In genomic region chr14:21822307-21822706, GRCm38 (mm10) we compare ENCODE assay signal across 9 mouse cellular contexts. TPM values are rescaled to one million over a fixed set of nuclear protein-coding genes. Genes with fewer than 3 reads are reported as not detected.
DNase-seq lines count a peak whose midpoint lies in the region; ATAC-seq and TF ChIP-seq lines count a peak whose summit lies in the region.
"Had no signal": no experiment of that assay in that cellular context is flagged by ENCODE, and none has a peak within 500 bp of the region (broad histone marks: within the 10 kb centered on the region; RNA-seq: fewer than 3 reads in every experiment).

No protein-coding gene starts in this region.

- H3K9ac ChIP-seq in heart, embryonic 16.5 days (ENCODE audit: low read length) = no peak overlapping the region
- H3K9ac ChIP-seq in limb, embryonic 13.5 days = no peak overlapping the region
- H3K9ac ChIP-seq in liver, postnatal 0 days (replicated peaks) = no peak overlapping the region
- H3K9ac ChIP-seq: neural tube, embryonic 15.5 days had no signal

- no peak overlapping the region for H3K4me2 ChIP-seq in heart, embryonic 16.5 days (ENCODE audit: low read depth, low read length)
- H3K4me2 ChIP-seq in limb, embryonic 13.5 days (replicated peaks) = no peak overlapping the region
- H3K4me2 ChIP-seq in liver, postnatal 0 days (ENCODE audit: low read depth, low read length) = no peak overlapping the region
- H3K4me2 ChIP-seq: neural tube, embryonic 15.5 days had no signal

- TF ChIP-seq POLR2A in cortical plate, adult 2 months (IDR thresholded peaks at IDR 0.05; ENCODE audit: extremely low read depth, insufficient read depth, low read length) = no peak

- H3K4me3 ChIP-seq in heart, embryonic 16.5 days (ENCODE audit: low read length) = no peak overlapping the region
- H3K4me3 ChIP-seq in limb, embryonic 13.5 days = no peak overlapping the region
- no peak overlapping the region for H3K4me3 ChIP-seq in limb, embryonic 10.5 days
- no peak overlapping the region for H3K4me3 ChIP-seq in cortical plate, adult 2 months (ENCODE audit: insufficient read depth, low read length)
- H3K4me3 ChIP-seq in liver, postnatal 0 days (ENCODE audit: low read depth, low read length) = no peak overlapping the region
- H3K4me3 ChIP-seq: neural tube, embryonic 15.5 days had no signal

- no peaks in the 10 kb centered on the region for H3K9me3 ChIP-seq in heart, embryonic 16.5 days (replicated peaks; ENCODE audit: control insufficient read depth, low read length)
- no peaks in the 10 kb centered on the region for H3K9me3 ChIP-seq in limb, embryonic 13.5 days
- H3K9me3 ChIP-seq in limb, embryonic 10.5 days (replicated peaks) = no peaks in the 10 kb centered on the region
- H3K9me3 ChIP-seq in liver, postnatal 0 days (ENCODE audit: low read length) = no peaks in the 10 kb centered on the region
- H3K9me3 ChIP-seq: neural tube, embryonic 15.5 days had no signal

- no peak for DNase-seq in heart, adult 9 months (ENCODE audit: low spot score in 2 of 2)
- no peak for DNase-seq in limb, embryonic 10.5 days (ENCODE audit: low spot score)
- DNase-seq in liver, postnatal 0 days = no peak
- DNase-seq in right cerebral cortex, postnatal 10 days (ENCODE audit: low spot score in 2 of 2) = no peak
- DNase-seq in adrenal gland, adult 18-20 months (ENCODE audit: low spot score in 2 of 2) = no peak

- H3K36me3 ChIP-seq in heart, embryonic 16.5 days (ENCODE audit: control insufficient read depth, insufficient read depth) = no peaks in the 10 kb centered on the region
- H3K36me3 ChIP-seq in limb, embryonic 13.5 days = no peaks in the 10 kb centered on the region
- no peaks in the 10 kb centered on the region for H3K36me3 ChIP-seq in limb, embryonic 10.5 days
- no peaks in the 10 kb centered on the region for H3K36me3 ChIP-seq in liver, postnatal 0 days (replicated peaks; ENCODE audit: insufficient read depth, low read length)
- H3K36me3 ChIP-seq: neural tube, embryonic 15.5 days had no signal

- ATAC-seq in heart, embryonic 16.5 days (replicated peaks; ENCODE audit: extremely low read depth, insufficient read depth, low FRiP score) = no peak
- no peak for ATAC-seq in limb, embryonic 13.5 days (ENCODE audit: low FRiP score, low read depth)
- no peak for ATAC-seq in liver, postnatal 0 days

- H3K27ac ChIP-seq in heart, embryonic 16.5 days (ENCODE audit: low read length) = peak overlapping the region; percentile 99
- H3K27ac ChIP-seq in limb, embryonic 13.5 days = 0 out of 2 replicates have a peak overlapping the region, but pooled peaks have one; percentile 29
- H3K27ac ChIP-seq in limb, embryonic 10.5 days = no peak overlapping the region
- 0 out of 2 replicates have a peak overlapping the region, but pooled peaks have one; percentile 30 for H3K27ac ChIP-seq in cortical plate, adult 2 months (ENCODE audit: insufficient read depth, low read length)
- peak overlapping the region; percentile 84 for H3K27ac ChIP-seq in liver, postnatal 0 days (ENCODE audit: low read depth)

- H3K27me3 ChIP-seq in heart, embryonic 16.5 days (ENCODE audit: control insufficient read depth, insufficient read depth, low read length) = no peaks in the 10 kb centered on the region
- H3K27me3 ChIP-seq in limb, embryonic 13.5 days = no peaks in the 10 kb centered on the region
- no peaks in the 10 kb centered on the region for H3K27me3 ChIP-seq in limb, embryonic 10.5 days (ENCODE audit: low read depth, poor library complexity, severe bottlenecking)
- no peaks in the 10 kb centered on the region for H3K27me3 ChIP-seq in liver, postnatal 0 days (ENCODE audit: insufficient read depth, low read length)
- H3K27me3 ChIP-seq: neural tube, embryonic 15.5 days had no signal

- no peak for TF ChIP-seq CTCF in cortical plate, adult 2 months (IDR thresholded peaks at IDR 0.05; ENCODE audit: extremely low read depth, insufficient read depth, low read length)
- no peak for TF ChIP-seq CTCF in liver, postnatal 0 days (IDR thresholded peaks at IDR 0.05; ENCODE audit: low read depth)

- no peak for TF ChIP-seq EP300 in liver, postnatal 0 days (IDR thresholded peaks at IDR 0.05; ENCODE audit: low read depth)

- peaks cover 45% of the 10 kb centered on the region for H3K4me1 ChIP-seq in heart, embryonic 16.5 days (ENCODE audit: control insufficient read depth, insufficient read depth, low read length)
- peaks cover 12% of the 10 kb centered on the region for H3K4me1 ChIP-seq in limb, embryonic 13.5 days
- peaks cover 7% of the 10 kb centered on the region; the same call in 1 of the 2 replicates for H3K4me1 ChIP-seq in limb, embryonic 10.5 days
- peaks cover 4% of the 10 kb centered on the region; the same call in 1 of the 2 replicates for H3K4me1 ChIP-seq in cortical plate, adult 2 months (ENCODE audit: control insufficient read depth, insufficient read depth, low read length)
- peaks cover 19% of the 10 kb centered on the region for H3K4me1 ChIP-seq in liver, postnatal 0 days (ENCODE audit: insufficient read depth)

- WGBS in heart, embryonic 16.5 days = 40% methylated on average over 7 of the region's 7 CpGs
- WGBS in limb, embryonic 13.5 days = 78% methylated on average over 7 of the region's 7 CpGs
- 80% methylated on average over 7 of the region's 7 CpGs for WGBS in limb, embryonic 10.5 days
- 68% methylated on average over 7 of the region's 7 CpGs for WGBS in liver, postnatal 0 days (ENCODE audit: insufficient replicate concordance)

RNA-seq across cellular contexts. Expression of gene Vdac2, which starts 2.7 kb away (rescaled TPM):
- 524 and 538 TPM in 2 replicates for polyA plus RNA-seq in heart, embryonic 16.5 days (2015; fragmentation: Nextera tagmentation; extraction: Ambion mirVana)
- polyA plus RNA-seq in limb, embryonic 13.5 days (2015; fragmentation: Nextera tagmentation; extraction: Ambion mirVana) = 241 and 242 TPM in 2 replicates
- polyA plus RNA-seq in limb, embryonic 10.5 days (2016; fragmentation: Nextera tagmentation; extraction: Ambion mirVana) = 301 and 316 TPM in 2 replicates
- 179 and 183 TPM in 2 replicates for polyA plus RNA-seq in cortical plate, adult 2 months (2012; rRNA removed)
- polyA plus RNA-seq in liver, postnatal 0 days (2015; fragmentation: Nextera tagmentation; extraction: Ambion mirVana) = 128 and 129 TPM in 2 replicates
- 100 to 1,000 TPM; 205 to 245 TPM for total RNA-seq in adrenal gland, adult 18-20 months (2021)

RNA-seq across cellular contexts. Expression of gene Comtd1, which starts 26.5 kb away (rescaled TPM):
- polyA plus RNA-seq in heart, embryonic 16.5 days (2015; fragmentation: Nextera tagmentation; extraction: Ambion mirVana) = 42.8 and 44.4 TPM in 2 replicates
- polyA plus RNA-seq in limb, embryonic 13.5 days (2015; fragmentation: Nextera tagmentation; extraction: Ambion mirVana) = 21.0 and 24.2 TPM in 2 replicates
- 20.9 and 29.8 TPM in 2 replicates for polyA plus RNA-seq in limb, embryonic 10.5 days (2016; fragmentation: Nextera tagmentation; extraction: Ambion mirVana)
- polyA plus RNA-seq in cortical plate, adult 2 months (2012; rRNA removed) = 30.2 and 31.6 TPM in 2 replicates
- polyA plus RNA-seq in liver, postnatal 0 days (2015; fragmentation: Nextera tagmentation; extraction: Ambion mirVana) = 14.2 TPM in 2 replicates
- 10 to 100 TPM; 60.4 to 63.9 TPM for total RNA-seq in adrenal gland, adult 18-20 months (2021)
